Mouse (Mus musculus) intestine, embryonic 14.5 days (tissue): ENCODE results near the gene Ptgdr2. TPM values are rescaled to one million over a fixed set of nuclear protein-coding genes. Genes with fewer than 3 reads are reported as not detected.

Source experiments
- ATAC-seq: fragments of 200-750 bp; cut with Nextera tagmentation; replicated peaks from 2 replicates; pipeline ENCODE4 v1.8.0; 2017; ENCODE audit warnings: low read depth, moderate number of reproducible peaks, moderate TSS enrichment, moderate library complexity; ENCODE audit not compliant: low FRiP score, low TSS enrichment
- DNase-seq: peaks from one replicate; pipeline ENCODE4 v3.0.0-alpha.2; 2018; ENCODE audit warnings: low spot score
- H3K27ac ChIP-seq: fragments of 300-500 bp; sonication (generic); 2 replicates; pipeline ENCODE4 v1.5.1; 2014; ENCODE audit warnings: low read depth, mild to moderate bottlenecking, control low read depth
- H3K27me3 ChIP-seq: fragments of 300-500 bp; sonication (generic); replicated peaks from 2 replicates; pipeline ENCODE4 v1.6.1; 2014; ENCODE audit warnings: low read length, control low read depth; ENCODE audit not compliant: control insufficient read depth, insufficient read depth
- H3K36me3 ChIP-seq: fragments of 300-500 bp; sonication (generic); 2 replicates; pipeline ENCODE4 v1.6.1; 2014; ENCODE audit warnings: low read length, control low read depth; ENCODE audit not compliant: control insufficient read depth, insufficient read depth
- H3K4me1 ChIP-seq: fragments of 300-500 bp; sonication (generic); replicated peaks from 2 replicates; pipeline ENCODE4 v1.6.1; 2014; ENCODE audit warnings: low read length, control low read depth, mixed read lengths; ENCODE audit not compliant: control insufficient read depth, insufficient read depth
- H3K4me2 ChIP-seq: fragments of 300-500 bp; sonication (generic); 2 replicates; pipeline ENCODE4 v1.6.1; 2014; ENCODE audit warnings: low read length
- H3K4me3 ChIP-seq: fragments of 300-500 bp; sonication (generic); 2 replicates; pipeline ENCODE4 v1.5.1; 2014; ENCODE audit warnings: low read depth, low read length, control low read depth, mixed read lengths
- H3K9ac ChIP-seq: fragments of 300-500 bp; sonication (generic); 2 replicates; pipeline ENCODE4 v1.6.1; 2014; ENCODE audit warnings: mild to moderate bottlenecking, low read length
- H3K9me3 ChIP-seq: fragments of 300-500 bp; sonication (generic); 2 replicates; pipeline ENCODE4 v1.6.1; 2016; ENCODE audit warnings: low read length, control low read depth; ENCODE audit not compliant: control insufficient read depth
- WGBS: fragments of 180-500 bp; shearing (Covaris S2); extraction: QIAGEN DNeasy Blood & Tissue Kit; methylation state at CpG from one replicate; pipeline ENCODE4 v1.1.7; 2014; 5-methylcytosine and 5-hydroxymethylcytosine counted together
- polyA plus RNA-seq: library from polyadenylated mRNA; unstranded; fragments of >200 nt; fragmentation: Nextera tagmentation; extraction: Ambion mirVana; gene quantifications from 2 replicates; pipeline ENCODE4 v1.2.1, GENCODE M21; 2014

Ptgdr2 gene
- polyA plus RNA-seq, 1 experiment from 2014 or later, result not detected

- H3K9me3 ChIP-seq, result no peaks in the 10 kb centered on the region
- no peak overlapping the region for H3K4me3 ChIP-seq
- no peaks in the 10 kb centered on the region for H3K27me3 ChIP-seq
- peaks cover 76% of the 10 kb centered on the region for H3K36me3 ChIP-seq
- ATAC-seq (peak; percentile 77), DNase-seq (peak; percentile 78)
- H3K27ac ChIP-seq, result peak overlapping the region; percentile 88
- 24% methylated on average over 7 of the region's 7 CpGs for WGBS
- H3K4me2 ChIP-seq, result peak overlapping the region; percentile 32
- peak overlapping the region; percentile 27; the same call in 1 of the 2 replicates for H3K9ac ChIP-seq
- H3K4me1 ChIP-seq, result peaks cover 34% of the 10 kb centered on the region
Observed at GRCm38 (mm10) chr19:10904927-10905727, 31.8 kb upstream of the Ptgdr2 start.

GRCm38 (mm10) chr19:10905728-10906000 is 31.3 kb upstream of the Ptgdr2 start:
- no peak for ATAC-seq
- Histone ChIP-seq H3K4me1 (peaks cover 34% of the 10 kb centered on the region), H3K9ac (peak overlapping the region; percentile 27; the same call in 1 of the 2 replicates), H3K27me3 (no peaks in the 10 kb centered on the region), H3K4me2 (peak overlapping the region; percentile 32), H3K36me3 (peaks cover 71% of the 10 kb centered on the region), H3K9me3 (no peaks in the 10 kb centered on the region), H3K27ac (peak overlapping the region; percentile 88), H3K4me3 (no peak overlapping the region)
- 24% methylated on average over 5 of the region's 5 CpGs for WGBS
- DNase-seq, result no peak

- Histone ChIP-seq H3K27me3 (no peaks in the 10 kb centered on the region), H3K27ac (peak overlapping the region; percentile 74; the same call in 1 of the 2 replicates), H3K4me2 (no peak overlapping the region), H3K4me3 (no peak overlapping the region), H3K9me3 (no peaks in the 10 kb centered on the region), H3K9ac (no peak overlapping the region), H3K36me3 (peaks cover 49% of the 10 kb centered on the region), H3K4me1 (peaks cover 34% of the 10 kb centered on the region)
- ATAC-seq (no peak; the same call in 1 of the 2 replicates), DNase-seq (peak; percentile 78)
- 58% methylated on average over 3 of the region's 3 CpGs for WGBS
Observed at GRCm38 (mm10) chr19:10907891-10908290, 29.1 kb upstream of the Ptgdr2 start.

GRCm38 (mm10) chr19:10909087-10909721 is 27.8 kb upstream of the Ptgdr2 start:
- DNase-seq (peak; percentile 58), ATAC-seq (peak; percentile 38; the same call in 1 of the 2 replicates)
- Histone ChIP-seq H3K4me1 (peaks cover 33% of the 10 kb centered on the region), H3K4me3 (no peak overlapping the region), H3K36me3 (peaks cover 36% of the 10 kb centered on the region), H3K9me3 (no peaks in the 10 kb centered on the region), H3K27me3 (no peaks in the 10 kb centered on the region), H3K27ac (peak overlapping the region; percentile 77), H3K9ac (no peak overlapping the region), H3K4me2 (no peak overlapping the region)
- 49% methylated on average over 6 of the region's 6 CpGs for WGBS

GRCm38 (mm10) chr19:10914291-10914690 is 22.7 kb upstream of the Ptgdr2 start:
- H3K4me3 ChIP-seq, result no peak overlapping the region
- H3K9ac ChIP-seq, result no peak overlapping the region
- no peak overlapping the region for H3K4me2 ChIP-seq
- DNase-seq (no peak), ATAC-seq (no peak)
- H3K4me1 ChIP-seq, result peaks cover 5% of the 10 kb centered on the region; the same call in 1 of the 2 replicates
- 58% methylated on average over 7 of the region's 7 CpGs for WGBS
- no peak overlapping the region for H3K27ac ChIP-seq
- H3K27me3 ChIP-seq, result no peaks in the 10 kb centered on the region
- H3K9me3 ChIP-seq, result no peaks in the 10 kb centered on the region
- no peaks in the 10 kb centered on the region for H3K36me3 ChIP-seq

DNA sequence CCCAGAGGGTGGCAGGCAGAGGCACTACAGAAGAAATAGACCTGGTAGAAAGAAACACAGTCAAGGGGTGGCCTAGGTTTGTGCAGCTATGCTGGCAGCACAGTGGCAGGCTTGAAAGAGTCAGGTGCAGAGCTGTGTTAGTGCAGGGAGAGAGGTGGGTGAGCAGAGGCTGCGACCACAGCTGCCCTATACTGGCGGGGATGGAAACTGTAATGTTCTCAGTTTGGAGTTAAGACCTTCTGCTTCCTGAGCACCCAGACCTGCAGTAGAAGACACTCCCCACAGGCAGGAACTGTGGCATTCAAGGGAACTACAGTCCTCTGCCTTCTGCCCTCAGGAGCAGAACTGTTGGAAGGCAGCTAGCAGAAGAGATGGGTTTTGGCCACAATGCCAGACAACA is 22.1 kb upstream of the Ptgdr2 start:
- no peak for DNase-seq
- no peak overlapping the region for H3K9ac ChIP-seq
- ATAC-seq, result no peak

GRCm38 (mm10) chr19:10916506-10916905 is 20.5 kb upstream of the Ptgdr2 start:
- ATAC-seq, result no peak
- H3K9ac ChIP-seq, result no peak overlapping the region
- 55% methylated on average over 5 of the region's 5 CpGs for WGBS

More for the DNA sequence above, 22.1 kb upstream of the Ptgdr2 start:
- Histone ChIP-seq H3K27me3 (no peaks in the 10 kb centered on the region), H3K9me3 (no peaks in the 10 kb centered on the region), H3K4me3 (no peak overlapping the region), H3K4me2 (no peak overlapping the region), H3K4me1 (no peaks in the 10 kb centered on the region; the same call in 1 of the 2 replicates), H3K27ac (no peak overlapping the region), H3K36me3 (no peaks in the 10 kb centered on the region)
- 67% methylated on average over 2 of the region's 2 CpGs for WGBS

DNA sequence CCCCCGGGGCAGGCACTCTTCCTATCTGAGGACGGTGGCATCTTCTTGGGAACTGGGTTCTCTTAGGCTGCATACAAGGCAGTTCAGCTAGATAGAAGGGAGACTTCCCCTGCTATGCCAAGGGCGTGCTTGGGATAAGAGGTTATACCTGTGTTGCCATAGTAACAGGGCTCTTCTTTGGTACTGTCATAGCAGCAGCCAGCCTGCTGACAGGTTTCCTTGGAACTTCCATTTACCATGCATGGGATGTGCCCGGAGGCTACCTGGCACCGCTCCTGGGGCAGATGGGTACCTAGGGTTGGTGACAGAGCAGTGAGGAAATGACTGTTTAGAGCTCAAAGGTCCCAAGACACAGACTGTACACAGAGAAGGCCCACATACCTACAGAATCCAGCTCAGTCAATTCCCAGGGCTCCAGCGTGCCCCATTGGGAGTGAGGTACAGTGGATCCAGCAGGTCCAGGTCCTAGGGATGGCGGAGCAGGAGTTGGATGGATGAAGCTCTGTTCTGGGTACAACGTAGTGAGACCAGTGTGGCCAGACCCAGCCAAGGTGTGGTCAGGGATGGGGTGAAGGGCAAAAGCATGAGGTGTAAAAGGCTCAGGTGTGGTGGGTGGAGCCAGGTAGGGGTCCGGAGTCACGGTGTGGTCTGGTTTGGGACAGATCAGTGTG is 18.5 kb upstream of the Ptgdr2 start:
- ATAC-seq (no peak; the same call in 1 of the 2 replicates), DNase-seq (no peak)
- Histone ChIP-seq H3K4me2 (no peak overlapping the region), H3K27ac (no peak overlapping the region), H3K9ac (no peak overlapping the region), H3K9me3 (no peaks in the 10 kb centered on the region), H3K4me3 (no peak overlapping the region), H3K27me3 (no peaks in the 10 kb centered on the region), H3K4me1 (no peaks in the 10 kb centered on the region), H3K36me3 (no peaks in the 10 kb centered on the region)
- 85% methylated on average over 10 of the region's 10 CpGs for WGBS

More at GRCm38 (mm10) chr19:10916506-10916905, 20.5 kb upstream of the Ptgdr2 start:
- Histone ChIP-seq H3K27ac (no peak overlapping the region), H3K36me3 (no peaks in the 10 kb centered on the region), H3K27me3 (no peaks in the 10 kb centered on the region), H3K4me3 (no peak overlapping the region), H3K4me2 (no peak overlapping the region), H3K4me1 (no peaks in the 10 kb centered on the region), H3K9me3 (no peaks in the 10 kb centered on the region)
- no peak for DNase-seq
